Mouse (Mus musculus) stomach, embryonic 14.5 days (tissue): Measurements from ENCODE around the gene Trim26. TPM values are rescaled to one million over a fixed set of nuclear protein-coding genes. Genes with fewer than 3 reads are reported as not detected.

Source experiments
- ATAC-seq: fragments of 200-750 bp; cut with Nextera tagmentation; 2 replicates; pipeline ENCODE4 v1.8.0; 2017; ENCODE audit warnings: low read depth, moderate TSS enrichment; ENCODE audit not compliant: insufficient number of reproducible peaks, insufficient read depth, low FRiP score
- H3K27ac ChIP-seq: fragments of 300-500 bp; sonication (generic); 2 replicates; pipeline ENCODE4 v1.5.1; 2014; ENCODE audit warnings: mild to moderate bottlenecking, low read length, moderate library complexity, mixed read lengths
- H3K27me3 ChIP-seq: fragments of 300-500 bp; sonication (generic); 2 replicates; pipeline ENCODE4 v1.6.1; 2014; ENCODE audit warnings: low read length, control low read depth, mixed read lengths; ENCODE audit not compliant: control insufficient read depth, insufficient read depth
- H3K36me3 ChIP-seq: fragments of 300-500 bp; sonication (generic); 2 replicates; pipeline ENCODE4 v1.6.1; 2014; ENCODE audit warnings: mild to moderate bottlenecking, control low read depth, low read length, moderate library complexity, mixed read lengths; ENCODE audit not compliant: control insufficient read depth, insufficient read depth
- H3K4me1 ChIP-seq: fragments of 300-500 bp; sonication (generic); 2 replicates; pipeline ENCODE4 v1.6.1; 2014; ENCODE audit warnings: low read length, control low read depth, mixed read lengths; ENCODE audit not compliant: control insufficient read depth, insufficient read depth
- H3K4me2 ChIP-seq: fragments of 300-500 bp; sonication (generic); replicated peaks from 2 replicates; pipeline ENCODE4 v1.6.1; 2014; ENCODE audit warnings: low read depth, low read length, control low read depth
- H3K4me3 ChIP-seq: fragments of 300-500 bp; sonication (generic); 2 replicates; pipeline ENCODE4 v1.5.1; 2014; ENCODE audit warnings: low read depth, low read length, control low read depth
- H3K9ac ChIP-seq: fragments of 300-500 bp; sonication (generic); replicated peaks from 2 replicates; pipeline ENCODE4 v1.6.1; 2014; ENCODE audit warnings: low read depth, mild to moderate bottlenecking, control low read depth, low read length, moderate library complexity, mixed read lengths
- H3K9me3 ChIP-seq: fragments of 300-500 bp; sonication (generic); 2 replicates; pipeline ENCODE4 v1.6.1; 2016; ENCODE audit warnings: low read depth, low read length, control low read depth; ENCODE audit not compliant: control insufficient read depth
- WGBS: fragments of 180-500 bp; shearing (Covaris S2); extraction: QIAGEN DNeasy Blood & Tissue Kit; methylation state at CpG from one replicate; pipeline ENCODE4 v1.1.7; 2014; 5-methylcytosine and 5-hydroxymethylcytosine counted together
- polyA plus RNA-seq: library from polyadenylated mRNA; unstranded; fragments of >200 nt; fragmentation: Nextera tagmentation; extraction: Ambion mirVana; gene quantifications from 2 replicates; pipeline ENCODE4 v1.2.1, GENCODE M21; 2014

Trim26 gene
- polyA plus RNA-seq, 1 experiment from 2014 or later, result 42.7 TPM

DNA sequence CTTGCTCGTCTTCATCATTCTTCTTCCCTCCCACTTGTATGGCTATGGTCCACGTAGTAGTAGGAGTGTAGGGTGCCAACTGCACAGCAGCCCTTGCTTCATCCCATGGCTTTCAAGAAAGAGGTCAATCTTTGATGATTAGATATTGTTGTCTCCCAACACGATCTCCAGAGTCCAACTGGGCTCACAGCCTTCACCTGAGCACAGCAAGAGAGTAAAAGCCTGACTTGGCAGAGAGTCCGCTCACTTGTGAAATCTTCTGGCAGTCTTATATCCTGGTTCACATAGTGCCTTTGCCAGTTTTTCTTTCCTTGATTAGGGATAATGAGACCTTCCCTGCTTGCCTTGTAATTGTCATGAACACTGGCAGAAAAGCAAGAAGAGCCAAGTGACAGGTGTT lies 19.3 kb downstream of the Trim26 start:
- peaks cover 32% of the 10 kb centered on the region for H3K36me3 ChIP-seq

DNA sequence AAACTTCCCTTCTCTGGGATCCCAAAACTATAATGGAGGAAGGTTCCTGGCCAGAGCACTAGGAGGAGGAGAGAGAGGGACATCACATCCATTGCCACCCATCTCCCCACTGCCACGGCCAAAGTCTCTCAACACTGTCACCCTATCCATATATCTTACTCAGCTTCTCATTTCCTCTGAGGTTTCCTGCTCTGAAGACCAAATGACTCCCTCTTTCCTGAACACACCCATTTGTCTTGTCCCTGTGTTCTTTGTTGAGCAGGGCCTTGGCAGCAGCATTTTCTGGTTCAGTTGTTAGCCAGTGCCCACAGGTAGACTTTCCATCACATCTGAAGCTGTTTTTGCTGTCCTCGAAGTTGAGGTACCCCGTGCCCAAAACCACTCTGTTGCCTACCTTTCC lies 21.2 kb downstream of the Trim26 start:
- H3K4me1 ChIP-seq, result no peaks in the 10 kb centered on the region
- no peak for ATAC-seq
- no peak overlapping the region for H3K4me3 ChIP-seq
- no peak overlapping the region for H3K27ac ChIP-seq
- H3K9me3 ChIP-seq, result no peaks in the 10 kb centered on the region
- no peak overlapping the region for H3K9ac ChIP-seq
- peaks cover 27% of the 10 kb centered on the region for H3K36me3 ChIP-seq
- H3K4me2 ChIP-seq, result no peak overlapping the region
- H3K27me3 ChIP-seq, result no peaks in the 10 kb centered on the region
- 89% methylated on average over 3 of the region's 3 CpGs for WGBS

More for the DNA sequence above, 19.3 kb downstream of the Trim26 start:
- no peaks in the 10 kb centered on the region for H3K27me3 ChIP-seq
- no peak overlapping the region for H3K4me2 ChIP-seq
- no peaks in the 10 kb centered on the region for H3K9me3 ChIP-seq
- ATAC-seq, result no peak
- H3K4me1 ChIP-seq, result no peaks in the 10 kb centered on the region
- no peak overlapping the region for H3K27ac ChIP-seq
- no peak overlapping the region for H3K4me3 ChIP-seq
- 98% methylated on average over 4 of the region's 4 CpGs for WGBS
- H3K9ac ChIP-seq, result no peak overlapping the region

DNA sequence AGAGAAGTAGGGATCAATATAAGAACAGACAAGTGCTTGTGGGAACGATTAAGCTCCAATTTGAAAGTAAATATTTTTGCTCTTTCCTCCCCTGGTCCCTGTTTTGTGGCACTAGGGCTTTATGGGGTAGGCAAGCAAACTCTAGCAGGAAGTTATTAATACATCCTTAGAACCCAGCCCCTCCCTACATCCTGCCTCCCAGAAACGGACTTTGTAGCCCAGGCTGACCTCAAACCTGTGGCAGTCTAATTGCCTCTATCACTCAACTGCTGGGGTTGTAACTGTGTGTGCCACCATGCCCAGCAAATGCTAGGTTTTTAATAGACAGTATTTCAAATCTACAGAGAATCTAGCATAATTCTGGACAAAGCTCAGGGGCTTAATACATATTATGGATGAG lies 24.7 kb downstream of the Trim26 start:
- Histone ChIP-seq H3K4me1 (no peaks in the 10 kb centered on the region), H3K27me3 (no peaks in the 10 kb centered on the region), H3K9ac (no peak overlapping the region), H3K4me3 (no peak overlapping the region), H3K36me3 (peaks cover 14% of the 10 kb centered on the region; the same call in 1 of the 2 replicates), H3K9me3 (no peaks in the 10 kb centered on the region), H3K4me2 (no peak overlapping the region), H3K27ac (no peak overlapping the region)
- 37% methylated on average over 2 of the region's 2 CpGs for WGBS
- ATAC-seq, result no peak

DNA sequence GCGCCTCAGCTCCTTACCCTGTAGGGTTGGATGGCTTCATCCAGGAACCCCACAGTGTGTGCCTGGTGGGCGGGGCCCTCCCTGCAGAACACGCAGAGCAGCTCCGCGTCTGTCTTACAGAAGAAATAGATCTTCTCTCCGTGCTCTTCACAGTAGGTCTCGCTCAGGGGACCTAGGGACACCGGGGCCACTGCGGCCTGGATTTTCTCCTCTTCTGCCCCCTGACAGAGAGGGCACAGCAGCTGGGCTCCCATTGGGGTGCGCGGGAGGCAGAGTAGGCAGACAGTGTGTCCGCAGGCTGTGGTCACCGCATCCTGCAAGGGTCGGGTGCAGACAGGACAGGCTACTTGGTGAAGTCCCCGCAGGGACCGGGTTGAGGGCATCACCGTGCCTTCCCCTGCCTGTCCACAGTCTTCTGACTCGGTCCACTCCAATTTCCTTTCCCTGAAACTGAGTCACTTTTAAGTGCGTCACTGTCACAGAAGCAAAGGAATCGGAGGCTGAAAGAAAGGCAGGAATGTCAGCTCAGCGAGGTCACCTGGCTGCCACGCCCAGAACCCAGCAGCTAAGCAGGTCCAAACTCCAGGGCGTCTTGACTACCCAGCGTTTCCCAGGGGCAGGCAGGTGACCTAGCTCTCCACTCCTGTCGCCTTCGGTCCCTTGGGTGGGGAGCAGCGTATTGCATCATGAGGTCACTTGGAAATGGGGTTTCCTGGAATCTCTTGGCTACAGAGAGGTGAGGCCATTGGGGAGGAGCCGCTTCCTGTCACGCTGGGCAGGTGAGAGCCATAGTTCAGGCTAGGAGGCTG lies 30.0 kb downstream of the Trim26 start, which contains the start of gene Trim15:
Gene Trim15 (minus strand): TSS at position 492 of the 809 bp plus-strand sequence.
- H3K36me3 ChIP-seq, result no peaks in the 10 kb centered on the region
- peaks cover 6% of the 10 kb centered on the region for H3K27me3 ChIP-seq
- H3K4me1 ChIP-seq, result no peaks in the 10 kb centered on the region
- 9% methylated on average over 29 of the region's 29 CpGs for WGBS
- no peak within 1 kb of the TSS for H3K9ac ChIP-seq
- peak within 1 kb of the TSS; percentile 9 for H3K4me3 ChIP-seq
- peak within 1 kb of the TSS; percentile 27; the same call in 1 of the 2 replicates for H3K4me2 ChIP-seq
- H3K9me3 ChIP-seq, result no peaks in the 10 kb centered on the region
- H3K27ac ChIP-seq, result no peak within 1 kb of the TSS
- peak; percentile 56; the same call in 1 of the 2 replicates for ATAC-seq

DNA sequence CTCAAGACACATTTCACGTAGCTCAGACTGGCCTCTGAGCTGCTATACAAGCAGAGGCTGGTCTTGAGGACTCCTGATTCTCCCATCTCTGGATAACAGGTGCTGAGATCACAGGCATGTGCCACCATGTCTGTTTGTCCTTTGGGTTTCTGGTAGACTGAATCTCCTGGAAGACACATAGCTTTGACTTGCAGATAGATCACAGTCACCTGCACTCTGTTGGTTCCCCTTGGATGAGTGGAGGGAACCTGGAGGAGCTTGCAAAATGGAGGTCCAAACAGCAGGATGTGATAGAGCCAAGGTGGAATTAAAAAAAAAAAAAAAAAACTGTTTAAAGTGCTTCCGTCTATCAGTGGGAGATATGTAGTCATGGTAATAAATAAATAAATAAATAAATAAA lies 31.9 kb downstream of the Trim26 start:
- H3K36me3 ChIP-seq, result no peaks in the 10 kb centered on the region
- no peak for ATAC-seq
- no peak overlapping the region for H3K9ac ChIP-seq
- H3K4me2 ChIP-seq, result no peak overlapping the region
- no peaks in the 10 kb centered on the region for H3K4me1 ChIP-seq
- 81% methylated on average over 2 of the region's 2 CpGs for WGBS
- H3K9me3 ChIP-seq, result no peaks in the 10 kb centered on the region
- no peak overlapping the region for H3K4me3 ChIP-seq
- H3K27me3 ChIP-seq, result peaks cover 6% of the 10 kb centered on the region
- no peak overlapping the region for H3K27ac ChIP-seq

DNA sequence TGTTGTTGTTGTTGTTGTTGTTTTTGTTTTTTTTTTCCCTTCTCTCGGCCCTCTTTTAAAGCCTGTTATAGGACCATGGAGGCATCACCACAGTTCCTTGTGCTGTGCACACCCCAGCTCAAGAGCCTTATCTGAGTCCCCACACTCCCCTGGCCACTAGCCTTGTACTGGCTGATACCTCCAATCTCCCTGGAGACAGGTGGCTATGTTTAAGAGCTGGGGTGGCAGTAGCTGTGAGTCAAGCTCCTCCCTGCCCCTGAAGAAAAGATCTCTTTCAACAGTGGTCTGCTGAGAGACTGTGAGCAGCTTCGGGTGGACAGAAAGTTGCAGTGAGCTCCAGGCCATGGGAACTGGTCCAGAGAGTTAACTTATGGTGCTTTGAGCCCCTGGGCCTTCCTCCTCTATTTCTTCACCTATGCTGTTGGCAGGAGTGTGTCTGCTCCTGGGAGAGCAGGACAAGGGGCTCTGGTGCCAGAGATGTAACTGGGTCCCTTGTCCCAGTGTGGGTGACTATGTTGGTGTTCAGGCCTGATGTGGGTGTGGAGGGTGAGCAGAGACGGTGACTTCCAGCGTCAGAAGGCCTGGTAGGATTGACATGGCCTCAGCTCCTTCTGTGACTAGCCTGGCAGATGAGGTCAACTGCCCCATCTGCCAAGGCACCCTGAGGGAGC lies 32.5 kb downstream of the Trim26 start, which contains the start of gene Trim10:
Gene Trim10 (plus strand): TSS at position 291 of the 671 bp plus-strand sequence.
- Histone ChIP-seq H3K4me1 (no peaks in the 10 kb centered on the region), H3K27ac (no peak within 1 kb of the TSS), H3K27me3 (peaks cover 6% of the 10 kb centered on the region), H3K9me3 (no peaks in the 10 kb centered on the region), H3K4me3 (no peak within 1 kb of the TSS), H3K36me3 (no peaks in the 10 kb centered on the region), H3K4me2 (no peak within 1 kb of the TSS), H3K9ac (no peak within 1 kb of the TSS)
- peak; percentile 89; the same call in 1 of the 2 replicates for ATAC-seq
- 72% methylated on average over 4 of the region's 4 CpGs for WGBS

DNA sequence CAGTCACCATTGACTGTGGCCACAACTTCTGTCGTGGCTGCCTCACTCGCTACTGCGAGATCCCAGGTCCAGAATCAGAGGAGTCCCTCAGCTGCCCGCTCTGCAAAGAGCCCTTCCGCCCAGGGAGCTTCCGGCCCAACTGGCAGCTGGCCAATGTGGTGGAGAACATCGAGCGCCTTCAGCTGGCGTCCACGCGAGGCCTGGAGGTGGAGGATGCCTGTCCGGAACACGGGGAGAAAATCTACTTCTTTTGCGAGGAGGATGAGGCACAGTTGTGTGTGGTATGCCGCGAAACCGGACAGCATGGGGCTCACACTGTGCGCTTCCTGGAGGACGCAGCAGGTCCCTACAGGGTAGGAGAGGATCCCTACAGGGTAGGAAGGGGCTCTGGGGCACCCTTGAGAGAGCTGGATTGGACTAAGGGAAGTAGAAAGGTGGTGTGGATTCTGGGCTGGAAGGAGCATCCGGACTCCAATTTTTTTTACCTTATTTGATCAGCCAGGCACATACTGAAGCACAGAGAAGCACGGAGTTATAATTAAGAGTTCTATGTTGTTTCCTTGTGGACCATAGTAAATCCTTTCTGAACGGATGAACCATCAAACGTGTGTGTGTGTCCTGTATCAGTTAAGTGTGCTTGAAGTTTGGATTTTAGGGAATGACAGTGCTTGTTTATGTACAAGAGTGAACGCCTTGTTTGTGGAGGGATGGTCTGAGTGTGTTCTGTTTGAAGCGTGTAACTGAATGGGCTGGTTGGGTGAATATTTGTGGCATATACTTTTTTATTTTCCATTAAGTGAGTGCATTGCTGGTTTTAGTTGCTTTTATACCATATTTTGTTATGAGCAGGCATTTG lies 33.2 kb downstream of the Trim26 start:
- Histone ChIP-seq H3K9ac (no peak overlapping the region), H3K36me3 (no peaks in the 10 kb centered on the region), H3K9me3 (no peaks in the 10 kb centered on the region), H3K4me1 (no peaks in the 10 kb centered on the region), H3K4me3 (no peak overlapping the region), H3K27me3 (peaks cover 6% of the 10 kb centered on the region), H3K27ac (no peak overlapping the region), H3K4me2 (no peak overlapping the region)
- 74% methylated on average over 25 of the region's 25 CpGs for WGBS
- ATAC-seq, result no peak

DNA sequence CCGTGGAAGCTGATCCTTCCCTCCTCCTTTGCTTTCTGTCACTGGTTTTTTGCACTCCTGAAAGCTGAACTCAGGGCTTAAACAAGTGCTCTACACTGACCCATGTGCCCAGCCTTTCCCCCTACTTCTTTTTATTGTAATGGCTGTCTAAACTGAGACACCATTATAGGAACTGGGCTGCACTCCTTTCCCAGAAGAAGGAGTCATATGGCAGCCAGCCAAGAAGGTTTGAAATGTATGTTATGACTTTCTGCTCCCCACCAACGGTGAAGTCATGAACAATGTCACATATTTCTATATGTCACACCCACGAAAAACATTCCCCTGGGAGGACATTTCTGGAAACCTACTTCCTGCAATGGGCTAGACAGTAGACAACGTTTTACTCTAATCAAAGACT lies 37.7 kb downstream of the Trim26 start:
- Histone ChIP-seq H3K4me1 (no peaks in the 10 kb centered on the region), H3K9me3 (no peaks in the 10 kb centered on the region), H3K36me3 (no peaks in the 10 kb centered on the region), H3K4me2 (no peak overlapping the region), H3K4me3 (no peak overlapping the region), H3K27ac (no peak overlapping the region), H3K9ac (no peak overlapping the region), H3K27me3 (no peaks in the 10 kb centered on the region)
- no peak for ATAC-seq
- WGBS, result 33% methylated on average over 4 of the region's 4 CpGs
